ENCODE assay signal across 7 mouse cellular contexts in the genomic region with DNA sequence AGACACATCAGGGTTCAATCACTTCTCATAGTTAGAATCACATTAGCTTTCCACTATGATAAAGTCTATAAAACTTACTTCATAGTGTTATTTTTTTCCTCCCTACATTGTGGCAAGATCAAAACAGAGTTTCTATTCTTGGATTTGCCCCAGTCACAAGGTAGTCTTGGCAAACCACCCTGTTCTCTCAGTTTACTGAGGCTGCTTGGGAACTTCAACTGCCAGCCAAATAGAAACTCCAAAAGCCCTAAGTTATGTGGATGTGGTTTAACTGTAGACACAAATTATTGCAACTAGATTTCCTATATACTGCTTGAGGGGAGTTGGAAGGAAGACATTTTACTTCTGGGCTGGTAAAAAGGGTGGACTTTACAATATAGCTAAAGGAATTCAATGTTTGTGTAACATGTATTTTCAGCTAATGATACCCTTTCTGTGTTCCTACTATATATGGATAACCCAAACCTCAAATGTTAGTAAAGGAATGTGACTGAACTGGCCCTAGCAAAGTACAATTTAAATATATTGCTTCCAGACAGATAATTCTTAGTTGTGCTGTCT. TPM values are rescaled to one million over a fixed set of nuclear protein-coding genes. Genes with fewer than 3 reads are reported as not detected.
A peak's percentile ranks its signal among the peaks of the same experiment; 100 is the strongest.
DNase-seq lines count a peak whose midpoint lies in the region; ATAC-seq and TF ChIP-seq lines count a peak whose summit lies in the region.

A gene (plus strand): TSS at position 511 of the 561 bp plus-strand sequence.

- no peaks in the 10 kb centered on the region for H3K27me3 ChIP-seq in thymus, adult 2 months (ENCODE audit: control insufficient read depth, insufficient read depth, low read length)
- H3K27me3 ChIP-seq in embryonic facial prominence, embryonic 13.5 days, result no peaks in the 10 kb centered on the region
- H3K27me3 ChIP-seq in heart, embryonic 14.5 days (ENCODE audit: control insufficient read depth, insufficient read depth, low read length), result no peaks in the 10 kb centered on the region
- no peaks in the 10 kb centered on the region for H3K27me3 ChIP-seq in neural tube, embryonic 15.5 days (replicated peaks)

- H3K9ac ChIP-seq in embryonic facial prominence, embryonic 13.5 days, result peak within 1 kb of the TSS; percentile 72
- peak within 1 kb of the TSS; percentile 89 for H3K9ac ChIP-seq in heart, embryonic 14.5 days (ENCODE audit: low read length)
- peak within 1 kb of the TSS; percentile 60 for H3K9ac ChIP-seq in neural tube, embryonic 15.5 days (replicated peaks)

- no peaks in the 10 kb centered on the region for H3K9me3 ChIP-seq in embryonic facial prominence, embryonic 13.5 days
- no peaks in the 10 kb centered on the region for H3K9me3 ChIP-seq in heart, embryonic 14.5 days (ENCODE audit: control insufficient read depth, low read length)
- no peaks in the 10 kb centered on the region for H3K9me3 ChIP-seq in neural tube, embryonic 15.5 days (replicated peaks)

- peaks cover 11% of the 10 kb centered on the region; the same call in 1 of the 2 replicates for H3K36me3 ChIP-seq in thymus, adult 2 months (ENCODE audit: control insufficient read depth, insufficient read depth, low read length)
- peaks cover 5% of the 10 kb centered on the region; the same call in 1 of the 2 replicates for H3K36me3 ChIP-seq in embryonic facial prominence, embryonic 13.5 days
- peaks cover 19% of the 10 kb centered on the region for H3K36me3 ChIP-seq in heart, embryonic 14.5 days (ENCODE audit: control insufficient read depth, insufficient read depth, low read length)
- H3K36me3 ChIP-seq in neural tube, embryonic 15.5 days, result peaks cover 11% of the 10 kb centered on the region; the same call in 1 of the 2 replicates

- TF ChIP-seq POLR2A in thymus, adult 2 months (IDR thresholded peaks at IDR 0.05; ENCODE audit: control insufficient read depth, extremely low read depth, insufficient read depth, low read length, poor library complexity), result no peak

- no peak for ATAC-seq in embryonic facial prominence, embryonic 13.5 days (ENCODE audit: insufficient number of reproducible peaks, insufficient read depth, low FRiP score, low TSS enrichment, low read depth)
- ATAC-seq in heart, embryonic 14.5 days (ENCODE audit: insufficient number of reproducible peaks, insufficient read depth, low FRiP score, low read depth), result no peak
- ATAC-seq in neural tube, embryonic 15.5 days (ENCODE audit: low FRiP score), result no peak

- H3K4me1 ChIP-seq in thymus, adult 2 months (replicated peaks; ENCODE audit: control insufficient read depth, insufficient read depth, low read length), result peaks cover 28% of the 10 kb centered on the region
- H3K4me1 ChIP-seq in embryonic facial prominence, embryonic 13.5 days, result peaks cover 28% of the 10 kb centered on the region
- H3K4me1 ChIP-seq in heart, embryonic 14.5 days (ENCODE audit: control insufficient read depth in 2 of 2, insufficient read depth in 2 of 2, low read length in 2 of 2), result peaks cover 23 to 42% of the 10 kb centered on the region in 2 experiments
- peaks cover 34% of the 10 kb centered on the region for H3K4me1 ChIP-seq in neural tube, embryonic 15.5 days

- no peak for TF ChIP-seq CTCF in thymus, adult 2 months (IDR thresholded peaks at IDR 0.05; ENCODE audit: borderline replicate concordance, control insufficient read depth, extremely low read depth, insufficient read depth, low read length, poor library complexity)

- H3K27ac ChIP-seq in thymus, adult 2 months (ENCODE audit: control insufficient read depth, insufficient read depth, low read length), result peak within 1 kb of the TSS; percentile 93
- H3K27ac ChIP-seq in embryonic facial prominence, embryonic 13.5 days, result peak within 1 kb of the TSS; percentile 84
- H3K27ac ChIP-seq in heart, embryonic 14.5 days (replicated peaks in 1 of 2; ENCODE audit: control insufficient read depth in 1 of 2, insufficient read depth in 1 of 2, low read depth in 2 of 2, low read length in 2 of 2), result peak within 1 kb of the TSS; percentile 82 to 90
- H3K27ac ChIP-seq in neural tube, embryonic 15.5 days (replicated peaks), result peak within 1 kb of the TSS; percentile 84

- peak within 1 kb of the TSS; percentile 99 for H3K4me2 ChIP-seq in embryonic facial prominence, embryonic 13.5 days
- H3K4me2 ChIP-seq in heart, embryonic 14.5 days (ENCODE audit: low read length), result peak within 1 kb of the TSS; percentile 100
- peak within 1 kb of the TSS; percentile 100 for H3K4me2 ChIP-seq in neural tube, embryonic 15.5 days

- DNase-seq in thymus, adult 2 months, result no peak
- DNase-seq in thymus, adult 18-20 months, result no peak
- DNase-seq in left cerebral cortex, postnatal 36 days (ENCODE audit: low spot score in 2 of 2), result no peak
- no peak for DNase-seq in right cerebral cortex, postnatal 36 days (ENCODE audit: low spot score in 2 of 2)

- intact Hi-C loops in left cerebral cortex, postnatal 36 days (cut with DNase I), result loop anchor here (2.0 kb wide), 1 partner anchor 39 kb away; no protein-coding TSS in a partner anchor

- H3K4me3 ChIP-seq in thymus, adult 2 months (ENCODE audit: control insufficient read depth, insufficient read depth, low read length), result peak within 1 kb of the TSS; percentile 82
- H3K4me3 ChIP-seq in embryonic facial prominence, embryonic 13.5 days, result peak within 1 kb of the TSS; percentile 52
- peak within 1 kb of the TSS; percentile 54 to 58 for H3K4me3 ChIP-seq in heart, embryonic 14.5 days (ENCODE audit: control insufficient read depth in 1 of 2, insufficient read depth in 1 of 2, low read depth in 1 of 2, low read length in 2 of 2)
- H3K4me3 ChIP-seq in neural tube, embryonic 15.5 days (replicated peaks), result peak within 1 kb of the TSS; percentile 61

RNA-seq across cellular contexts. Expression of the gene that starts here (rescaled TPM):
- 151 and 153 TPM in 2 replicates for polyA plus RNA-seq in thymus, adult 2 months (2012; rRNA removed)
- polyA plus RNA-seq in embryonic facial prominence, embryonic 13.5 days (2015; fragmentation: Nextera tagmentation; extraction: Ambion mirVana), result 12.8 and 14.6 TPM in 2 replicates
- polyA plus RNA-seq in heart, embryonic 14.5 days (2014; fragmentation: Nextera tagmentation; extraction: Ambion mirVana), result 32.2 TPM in 2 replicates
- 10 to 100 TPM; 32.6 to 34.3 TPM for total RNA-seq in left cerebral cortex, postnatal 36 days (2021)
- polyA plus RNA-seq in neural tube, embryonic 15.5 days (2015; fragmentation: Nextera tagmentation; extraction: Ambion mirVana), result 28.7 and 35.3 TPM in 2 replicates
